Mouse (Mus musculus): ENCODE measurements around the gene Zfp704.

Gene Zfp704

GRCm38 (mm10) chr3:9465731-9466130 is 144.2 kb downstream of the Zfp704 start:
- 85% methylated on average over 4 of the region's 4 CpGs for WGBS

GRCm38 (mm10) chr3:9461660-9462059 is 148.2 kb downstream of the Zfp704 start:
- 62% methylated on average over 5 of the region's 5 CpGs for WGBS

GRCm38 (mm10) chr3:9460284-9460683 is 149.6 kb downstream of the Zfp704 start:
- 91% methylated on average over 6 of the region's 6 CpGs for WGBS

GRCm38 (mm10) chr3:9456380-9456890 is 153.4 kb downstream of the Zfp704 start:
- 73% methylated on average over 10 of the region's 10 CpGs for WGBS

- 85% methylated on average over 5 of the region's 5 CpGs for WGBS
Measured at GRCm38 (mm10) chr3:9455351-9455750, 154.5 kb downstream of the Zfp704 start.

GRCm38 (mm10) chr3:9454556-9455330 is 155.1 kb downstream of the Zfp704 start:
- WGBS, result 59% methylated on average over 8 of the region's 8 CpGs

- 96% methylated on average over 12 of the region's 12 CpGs for WGBS
Measured at GRCm38 (mm10) chr3:9450521-9450920, 159.4 kb downstream of the Zfp704 start.

- WGBS, result 77% methylated on average over 7 of the region's 7 CpGs
Measured at GRCm38 (mm10) chr3:9449261-9450007, 160.5 kb downstream of the Zfp704 start.

- WGBS, result 98% methylated on average over 5 of the region's 5 CpGs
Measured at GRCm38 (mm10) chr3:9448541-9448940, 161.3 kb downstream of the Zfp704 start.

GRCm38 (mm10) chr3:9444558-9444957 is 165.3 kb downstream of the Zfp704 start:
- 84% methylated on average over 5 of the region's 5 CpGs for WGBS

- WGBS, result 96% methylated on average over 7 of the region's 7 CpGs
Measured at GRCm38 (mm10) chr3:9443981-9444380, 165.9 kb downstream of the Zfp704 start.

GRCm38 (mm10) chr3:9443476-9443875 is 166.4 kb downstream of the Zfp704 start:
- 80% methylated on average over 2 of the region's 2 CpGs for WGBS

GRCm38 (mm10) chr3:9441566-9442540 is 168.0 kb downstream of the Zfp704 start:
- WGBS, result 58% methylated on average over 27 of the region's 27 CpGs

GRCm38 (mm10) chr3:9440466-9440865 is 169.4 kb downstream of the Zfp704 start:
- 63% methylated on average over 6 of the region's 6 CpGs for WGBS

GRCm38 (mm10) chr3:9439619-9440286 is 170.1 kb downstream of the Zfp704 start:
- 88% methylated on average over 11 of the region's 11 CpGs for WGBS

- 80% methylated on average over 6 of the region's 6 CpGs for WGBS
Measured at GRCm38 (mm10) chr3:9436256-9436655, 173.6 kb downstream of the Zfp704 start.

- 87% methylated on average over 14 of the region's 14 CpGs for WGBS
Measured at GRCm38 (mm10) chr3:9434394-9435175, 175.3 kb downstream of the Zfp704 start.

- WGBS, result 72% methylated on average over 16 of the region's 16 CpGs
Measured at GRCm38 (mm10) chr3:9432796-9433526, 176.9 kb downstream of the Zfp704 start.

GRCm38 (mm10) chr3:9432226-9432625 is 177.7 kb downstream of the Zfp704 start:
- 60% methylated on average over 3 of the region's 3 CpGs for WGBS

- WGBS, result 89% methylated on average over 3 of the region's 3 CpGs
Measured at GRCm38 (mm10) chr3:9429946-9430345, 179.9 kb downstream of the Zfp704 start.
